Mouse (Mus musculus) neural tube, embryonic 13.5 days (tissue): ENCODE measurements around the gene Dcbld2. TPM values are rescaled to one million over a fixed set of nuclear protein-coding genes. Genes with fewer than 3 reads are reported as not detected.

Source experiments
- ATAC-seq: fragments of 200-750 bp; cut with Nextera tagmentation; 2 replicates; pipeline ENCODE4 v1.8.0; 2017; ENCODE audit warnings: low read depth, mild to moderate bottlenecking, moderate TSS enrichment, moderate library complexity
- H3K27ac ChIP-seq: fragments of 300-500 bp; sonication (generic); replicated peaks from 2 replicates; pipeline ENCODE4 v1.5.1; 2015; ENCODE audit warnings: moderate library complexity, mild to moderate bottlenecking, inconsistent platforms
- H3K27me3 ChIP-seq: fragments of 300-500 bp; sonication (generic); 2 replicates; pipeline ENCODE4 v1.6.1; 2015; ENCODE audit warnings: mild to moderate bottlenecking, inconsistent platforms
- H3K36me3 ChIP-seq: fragments of 300-500 bp; sonication (generic); 2 replicates; pipeline ENCODE4 v1.6.1; 2015; ENCODE audit warnings: mild to moderate bottlenecking, inconsistent platforms
- H3K4me1 ChIP-seq: fragments of 300-500 bp; sonication (generic); replicated peaks from 2 replicates; pipeline ENCODE4 v1.6.1; 2015; ENCODE audit warnings: inconsistent platforms
- H3K4me2 ChIP-seq: fragments of 300-500 bp; sonication (generic); 2 replicates; pipeline ENCODE4 v1.6.1; 2015; ENCODE audit warnings: inconsistent platforms, mild to moderate bottlenecking, moderate library complexity
- H3K4me3 ChIP-seq: fragments of 300-500 bp; sonication (generic); 2 replicates; pipeline ENCODE4 v1.5.1; 2015; ENCODE audit warnings: mild to moderate bottlenecking, inconsistent platforms
- H3K9ac ChIP-seq: fragments of 300-500 bp; sonication (generic); 2 replicates; pipeline ENCODE4 v1.6.1; 2015; ENCODE audit warnings: moderate library complexity, mild to moderate bottlenecking, inconsistent platforms
- H3K9me3 ChIP-seq: fragments of 300-500 bp; sonication (generic); 2 replicates; pipeline ENCODE4 v1.6.1; 2016; ENCODE audit warnings: inconsistent platforms
- WGBS: fragments of 180-500 bp; shearing (Covaris S2); methylation state at CpG from one replicate; pipeline ENCODE4 v1.1.7; 2015; 5-methylcytosine and 5-hydroxymethylcytosine counted together
- polyA plus RNA-seq: library from polyadenylated mRNA; unstranded; fragments of >200 nt; fragmentation: Nextera tagmentation; extraction: Ambion mirVana; gene quantifications from 2 replicates; pipeline ENCODE4 v1.2.1, GENCODE M21; 2015

Gene Dcbld2
- 4.8 and 5.9 TPM in 2 replicates for polyA plus RNA-seq

- H3K4me2 ChIP-seq: peak within 1 kb of the TSS; percentile 80
- H3K36me3 ChIP-seq: no peaks in the 10 kb centered on the region
- H3K27me3 ChIP-seq: no peaks in the 10 kb centered on the region
- 2% methylated on average over 32 of the region's 32 CpGs for whole genome bisulfite sequencing
- no peaks in the 10 kb centered on the region for H3K9me3 ChIP-seq
- H3K9ac ChIP-seq: peak within 1 kb of the TSS; percentile 93
- peak within 1 kb of the TSS; percentile 98 for H3K4me3 ChIP-seq
- peak; percentile 100 for ATAC-seq
- H3K27ac ChIP-seq: peak within 1 kb of the TSS; percentile 92
- H3K4me1 ChIP-seq: peaks cover 55% of the 10 kb centered on the region
Observed at GRCm38 (mm10) chr16:58408062-58408486, at the start of gene Dcbld2. Dcbld2 (plus strand) TSS chr16:58408443.

DNA sequence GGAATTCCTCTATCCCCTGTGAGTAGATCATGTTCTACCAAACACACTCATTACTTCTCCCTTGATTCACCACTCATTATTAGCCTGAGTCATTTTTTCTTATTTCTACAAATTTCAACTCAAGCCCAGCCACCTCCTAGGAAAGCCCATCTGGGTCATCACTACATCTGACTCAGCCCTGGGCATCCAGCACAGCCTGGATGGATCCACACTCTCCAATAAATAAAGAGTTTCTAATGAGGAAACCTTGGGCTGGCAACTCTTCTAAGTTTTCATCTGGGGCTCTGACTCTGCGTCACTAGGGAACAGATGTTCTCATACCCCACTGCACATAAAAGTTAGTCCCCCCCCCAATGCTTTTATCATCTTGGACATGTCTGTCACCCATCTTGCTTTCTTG lies 31.1 kb upstream of the Dcbld2 start:
- no peaks in the 10 kb centered on the region for H3K27me3 ChIP-seq
- H3K4me1 ChIP-seq: no peaks in the 10 kb centered on the region
- no peaks in the 10 kb centered on the region for H3K9me3 ChIP-seq
- no peak overlapping the region for H3K4me3 ChIP-seq
- H3K36me3 ChIP-seq: no peaks in the 10 kb centered on the region
- ATAC-seq: no peak
- WGBS: 57% methylated on average over 1 of the region's 1 CpGs
- H3K27ac ChIP-seq: no peak overlapping the region
- no peak overlapping the region for H3K9ac ChIP-seq
- no peak overlapping the region for H3K4me2 ChIP-seq

DNA sequence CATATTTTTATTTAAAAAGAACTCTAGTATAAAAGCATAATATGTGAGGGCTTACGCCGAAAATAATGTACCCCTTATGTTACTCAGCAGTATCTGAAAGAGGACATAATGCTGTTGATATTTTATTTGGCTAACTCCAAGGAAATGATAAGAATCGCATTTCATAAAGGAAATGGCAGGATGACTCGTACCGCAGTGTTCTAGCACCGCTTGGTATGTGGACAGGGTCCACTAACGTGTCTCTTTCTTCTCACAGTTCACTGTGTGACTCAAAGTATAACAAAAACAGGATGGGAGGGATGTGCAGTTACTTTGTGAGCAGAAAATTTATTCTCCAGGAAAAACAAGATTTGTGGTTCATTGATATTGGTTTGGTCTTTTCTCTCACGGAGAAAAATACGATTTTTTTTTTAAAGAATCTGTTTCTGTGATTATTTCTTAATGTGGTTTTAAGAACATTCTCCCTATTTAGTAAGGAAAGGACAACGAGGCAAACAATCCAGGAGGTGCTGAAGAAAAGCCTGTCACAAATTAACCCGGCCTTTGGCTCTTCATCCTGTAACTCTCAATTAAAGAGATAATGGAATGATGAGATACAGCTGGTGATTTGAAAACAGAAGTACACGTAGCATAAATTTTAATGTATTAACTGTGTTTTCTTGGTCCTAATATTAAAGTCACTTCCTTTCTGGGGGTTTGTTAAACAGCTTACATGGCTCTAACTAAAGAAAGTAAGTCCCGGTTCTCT lies 30.3 kb upstream of the Dcbld2 start:
- Histone ChIP-seq H3K4me2 (no peak overlapping the region), H3K4me1 (no peaks in the 10 kb centered on the region), H3K36me3 (no peaks in the 10 kb centered on the region), H3K4me3 (no peak overlapping the region), H3K9me3 (no peaks in the 10 kb centered on the region), H3K27ac (no peak overlapping the region), H3K9ac (no peak overlapping the region), H3K27me3 (no peaks in the 10 kb centered on the region)
- ATAC-seq: no peak
- 79% methylated on average over 13 of the region's 13 CpGs for WGBS

DNA sequence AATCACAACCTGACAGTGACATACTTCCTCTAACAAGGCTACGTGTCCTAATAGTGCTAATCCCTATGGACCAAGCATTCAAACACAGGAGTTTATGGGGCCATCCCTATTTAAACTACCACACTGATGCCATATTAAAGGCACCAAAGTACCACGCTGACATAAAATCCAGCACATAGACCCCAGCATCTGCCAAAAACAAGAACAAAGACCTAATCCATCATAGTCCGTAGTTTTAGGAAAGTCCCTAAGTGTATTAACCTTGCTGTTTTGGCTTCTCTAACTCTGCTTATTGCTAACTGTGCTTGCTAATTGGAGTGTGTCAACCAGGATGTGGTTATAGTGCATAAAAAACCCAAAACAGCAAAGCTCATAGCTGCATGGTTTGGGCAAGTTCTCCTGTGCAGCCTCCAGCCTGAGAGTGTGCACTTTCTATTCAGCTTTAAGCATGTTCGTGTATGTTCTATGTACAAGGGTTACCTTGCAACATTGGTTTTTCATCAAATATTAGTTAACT lies 21.9 kb upstream of the Dcbld2 start:
- H3K4me3 ChIP-seq: no peak overlapping the region
- no peak overlapping the region for H3K4me2 ChIP-seq
- H3K36me3 ChIP-seq: no peaks in the 10 kb centered on the region
- H3K9ac ChIP-seq: no peak overlapping the region
- no peaks in the 10 kb centered on the region; the same call in 1 of the 2 replicates for H3K4me1 ChIP-seq
- 77% methylated on average over 4 of the region's 4 CpGs for WGBS
- no peak overlapping the region for H3K27ac ChIP-seq
- no peak for ATAC-seq
- H3K9me3 ChIP-seq: no peaks in the 10 kb centered on the region
- no peaks in the 10 kb centered on the region for H3K27me3 ChIP-seq

GRCm38 (mm10) chr16:58389143-58389755 lies 19.0 kb upstream of the Dcbld2 start:
- no peaks in the 10 kb centered on the region; the same call in 1 of the 2 replicates for H3K4me1 ChIP-seq
- WGBS: 37% methylated on average over 7 of the region's 7 CpGs
- H3K4me3 ChIP-seq: no peak overlapping the region
- ATAC-seq: no peak
- no peak overlapping the region for H3K27ac ChIP-seq
- H3K9ac ChIP-seq: no peak overlapping the region
- H3K4me2 ChIP-seq: no peak overlapping the region
- no peaks in the 10 kb centered on the region; the same call in 1 of the 2 replicates for H3K27me3 ChIP-seq
- H3K36me3 ChIP-seq: no peaks in the 10 kb centered on the region
- no peaks in the 10 kb centered on the region for H3K9me3 ChIP-seq

DNA sequence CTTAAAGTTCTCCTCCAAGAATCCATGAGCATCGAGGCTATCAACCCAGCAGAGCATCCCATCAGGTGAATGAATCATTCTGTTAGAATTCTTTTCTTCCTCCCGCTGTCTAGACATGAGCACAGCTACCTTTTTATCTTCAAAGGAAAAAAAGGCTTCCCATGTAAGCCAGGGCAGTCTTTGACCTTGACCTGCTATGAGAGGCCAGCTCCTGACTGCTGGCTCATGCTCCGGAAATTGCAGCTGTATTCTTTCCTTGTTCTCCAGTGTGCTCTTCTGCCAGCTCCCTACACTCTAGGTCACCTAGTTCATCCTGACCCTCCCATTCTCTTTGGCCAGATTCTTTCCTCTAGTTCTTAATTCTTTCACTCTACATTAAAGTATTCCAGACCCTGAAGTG lies 15.2 kb upstream of the Dcbld2 start:
- Histone ChIP-seq H3K27me3 (no peaks in the 10 kb centered on the region; the same call in 1 of the 2 replicates), H3K9ac (no peak overlapping the region), H3K4me2 (no peak overlapping the region), H3K9me3 (no peaks in the 10 kb centered on the region), H3K4me1 (no peaks in the 10 kb centered on the region; the same call in 1 of the 2 replicates), H3K27ac (no peak overlapping the region), H3K36me3 (no peaks in the 10 kb centered on the region), H3K4me3 (no peak overlapping the region)
- ATAC-seq: no peak
- WGBS: 87% methylated on average over 3 of the region's 3 CpGs

DNA sequence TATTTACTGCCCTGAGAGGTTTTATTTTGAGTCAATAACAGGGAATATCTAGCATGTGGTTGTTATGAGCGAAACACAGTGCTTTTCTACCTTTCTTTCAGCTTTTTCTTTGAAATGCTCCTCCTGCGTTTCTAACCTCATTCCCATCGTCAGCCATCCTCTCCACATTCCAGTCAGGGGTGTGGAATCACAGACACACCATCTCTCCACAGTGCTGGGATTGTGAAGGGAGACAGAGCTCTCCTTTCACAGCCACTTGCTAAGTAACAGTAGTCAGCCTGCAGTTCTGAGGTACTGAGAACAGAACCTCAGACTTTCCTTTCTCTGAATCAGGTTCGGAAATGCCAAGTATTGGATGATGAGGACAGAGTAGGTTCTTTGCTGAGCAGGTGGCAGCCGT lies 14.1 kb upstream of the Dcbld2 start:
- Histone ChIP-seq H3K9ac (no peak overlapping the region), H3K27me3 (no peaks in the 10 kb centered on the region; the same call in 1 of the 2 replicates), H3K27ac (no peak overlapping the region), H3K4me2 (no peak overlapping the region), H3K4me3 (no peak overlapping the region), H3K4me1 (no peaks in the 10 kb centered on the region; the same call in 1 of the 2 replicates), H3K36me3 (no peaks in the 10 kb centered on the region), H3K9me3 (no peaks in the 10 kb centered on the region)
- ATAC-seq: no peak
- WGBS: 87% methylated on average over 5 of the region's 5 CpGs

DNA sequence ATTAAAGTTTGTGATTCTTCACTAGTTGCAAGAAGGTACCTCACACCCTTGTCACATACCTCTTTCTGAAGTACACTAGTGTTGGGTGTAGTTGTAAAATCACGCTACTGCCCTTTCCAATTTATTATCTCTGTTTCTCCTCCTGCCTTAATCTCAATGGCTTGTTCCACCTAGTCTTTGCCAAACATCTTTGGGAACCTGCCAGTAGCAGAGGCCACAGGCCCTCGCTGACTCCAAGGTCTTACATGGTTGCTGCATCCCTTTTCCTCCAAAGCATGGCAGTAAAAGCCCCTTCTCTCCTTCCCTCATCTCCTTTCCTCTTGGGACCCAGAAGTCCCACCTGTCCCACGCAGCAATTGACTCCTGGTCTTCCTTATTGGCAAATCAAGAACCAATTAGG lies 9.6 kb upstream of the Dcbld2 start:
- no peaks in the 10 kb centered on the region for H3K9me3 ChIP-seq

GRCm38 (mm10) chr16:58401079-58401478 lies 7.2 kb upstream of the Dcbld2 start:
- no peaks in the 10 kb centered on the region for H3K27me3 ChIP-seq
- H3K36me3 ChIP-seq: no peaks in the 10 kb centered on the region
- H3K4me2 ChIP-seq: no peak overlapping the region
- H3K9me3 ChIP-seq: no peaks in the 10 kb centered on the region
- peaks cover 31% of the 10 kb centered on the region for H3K4me1 ChIP-seq
- H3K27ac ChIP-seq: no peak overlapping the region
- no peak for ATAC-seq
- no peak overlapping the region for H3K9ac ChIP-seq
- no peak overlapping the region for H3K4me3 ChIP-seq
- 48% methylated on average over 2 of the region's 2 CpGs for WGBS

More for the DNA sequence above, 9.6 kb upstream of the Dcbld2 start:
- Histone ChIP-seq H3K36me3 (no peaks in the 10 kb centered on the region), H3K4me3 (no peak overlapping the region), H3K9ac (no peak overlapping the region), H3K4me2 (no peak overlapping the region), H3K27ac (no peak overlapping the region), H3K4me1 (peaks cover 11% of the 10 kb centered on the region), H3K27me3 (no peaks in the 10 kb centered on the region; the same call in 1 of the 2 replicates)
- no peak for ATAC-seq
- WGBS: 95% methylated on average over 3 of the region's 3 CpGs

DNA sequence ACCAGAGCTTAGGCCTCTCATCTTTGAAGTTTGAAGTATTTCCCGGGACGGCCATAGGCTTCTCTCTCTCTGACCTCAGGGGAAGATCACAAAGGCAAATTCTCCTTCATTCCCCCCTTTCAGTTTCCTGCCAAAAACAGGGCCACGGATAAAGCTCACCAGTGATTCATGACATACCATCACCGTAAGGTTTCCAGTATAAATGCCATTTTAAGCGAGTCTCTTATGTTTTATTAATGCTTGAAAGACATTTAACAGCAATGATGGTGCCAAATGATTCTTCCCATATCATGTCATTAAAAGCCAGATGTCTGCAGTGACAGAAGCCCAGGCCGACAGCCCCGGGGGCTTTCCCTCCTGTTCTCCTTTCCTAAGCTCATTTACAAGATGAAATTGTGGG lies 3.6 kb upstream of the Dcbld2 start:
- Histone ChIP-seq H3K4me1 (peaks cover 45% of the 10 kb centered on the region), H3K27ac (peak overlapping the region; percentile 49), H3K27me3 (no peaks in the 10 kb centered on the region), H3K36me3 (no peaks in the 10 kb centered on the region), H3K9ac (no peak overlapping the region), H3K4me3 (no peak overlapping the region), H3K4me2 (no peak overlapping the region), H3K9me3 (no peaks in the 10 kb centered on the region)
- ATAC-seq: no peak
- WGBS: 10% methylated on average over 7 of the region's 7 CpGs

DNA sequence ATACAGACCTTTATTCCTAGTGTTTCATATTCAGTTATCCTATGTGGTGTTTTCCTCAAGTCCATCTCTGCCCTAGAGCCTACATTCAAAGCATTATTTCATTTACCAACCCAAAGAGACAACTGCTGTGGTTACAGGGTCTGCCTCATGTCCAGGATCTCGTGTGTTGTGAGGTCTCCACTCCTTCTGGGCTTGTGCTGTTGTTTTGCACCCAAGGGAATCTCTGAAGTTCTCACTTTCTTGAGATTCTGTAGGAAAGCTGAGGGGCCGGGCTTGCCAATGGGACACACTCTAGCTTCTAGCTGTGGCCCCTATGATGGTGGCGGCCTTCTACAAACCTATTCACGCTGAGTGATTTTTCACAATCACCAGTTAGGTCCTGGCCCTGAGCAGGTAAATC lies 3.0 kb upstream of the Dcbld2 start:
- Histone ChIP-seq H3K4me2 (no peak overlapping the region), H3K27ac (peak overlapping the region; percentile 46; the same call in 1 of the 2 replicates), H3K36me3 (no peaks in the 10 kb centered on the region), H3K4me1 (peaks cover 49% of the 10 kb centered on the region), H3K9me3 (no peaks in the 10 kb centered on the region), H3K4me3 (no peak overlapping the region), H3K27me3 (no peaks in the 10 kb centered on the region), H3K9ac (no peak overlapping the region)
- ATAC-seq: no peak
- 85% methylated on average over 4 of the region's 4 CpGs for WGBS

DNA sequence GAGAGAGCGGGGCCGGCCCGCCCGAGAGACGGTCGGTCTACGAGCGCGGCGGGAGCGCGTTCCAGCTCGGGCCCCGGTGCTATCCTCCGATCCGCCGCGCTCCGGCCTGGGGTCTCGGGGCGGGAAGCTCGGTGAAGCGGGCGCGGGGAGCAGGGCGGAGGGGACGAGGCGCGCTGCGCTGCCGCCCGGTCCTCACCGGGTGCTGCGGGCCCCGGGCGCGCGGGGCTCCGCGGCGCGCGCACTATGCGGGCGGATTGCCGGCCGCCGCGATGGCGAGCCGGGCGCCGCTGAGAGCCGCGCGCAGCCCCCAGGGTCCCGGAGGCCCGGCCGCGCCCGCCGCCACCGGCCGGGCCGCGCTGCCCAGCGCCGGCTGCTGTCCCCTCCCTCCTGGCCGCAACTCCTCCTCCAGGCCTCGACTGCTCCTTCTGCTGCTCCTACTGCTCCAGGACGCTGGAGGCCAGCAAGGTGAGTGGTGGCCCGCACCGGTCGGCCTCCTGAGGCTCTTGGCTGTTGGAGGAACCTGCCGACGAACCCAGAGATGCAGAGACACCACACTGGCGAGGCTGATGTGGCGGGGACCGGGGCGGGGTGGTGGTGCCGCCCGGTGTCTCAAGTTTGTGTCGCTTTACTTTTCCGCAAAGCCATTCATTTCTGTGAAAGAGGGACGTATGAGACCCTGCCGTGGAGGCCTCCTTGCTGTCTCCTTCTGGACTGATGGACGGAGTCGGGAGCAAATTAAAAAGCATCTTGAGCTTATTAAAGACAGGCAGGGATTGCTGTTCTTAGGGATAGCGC lies 441 bp downstream of the Dcbld2 start:
- Histone ChIP-seq H3K36me3 (no peaks in the 10 kb centered on the region), H3K27ac (peak overlapping the region; percentile 92), H3K4me2 (peak overlapping the region; percentile 80), H3K9me3 (no peaks in the 10 kb centered on the region), H3K4me1 (peaks cover 55% of the 10 kb centered on the region), H3K9ac (peak overlapping the region; percentile 93), H3K4me3 (peak overlapping the region; percentile 98), H3K27me3 (no peaks in the 10 kb centered on the region)
- ATAC-seq: peak; percentile 83
- WGBS: under 1% methylated on average over 77 of the region's 89 CpGs
